Mouse (Mus musculus) adipocyte (in vitro differentiated cells): ENCODE results near the gene Efl1.
"Not testable (repeated sequence)": the region's sequence is repeated elsewhere in the genome, so short reads cannot be mapped to it uniquely, and the experiment has no call there.

Source experiments
- DNase-seq: peaks from one replicate; pipeline ENCODE4 v3.0.0-alpha.2; 2016; ENCODE audit warnings: low spot score

The Efl1 gene

GRCm38 (mm10) chr7:82759091-82759490 is 110.7 kb downstream of the Efl1 start:
- no peak for DNase-seq

DNA sequence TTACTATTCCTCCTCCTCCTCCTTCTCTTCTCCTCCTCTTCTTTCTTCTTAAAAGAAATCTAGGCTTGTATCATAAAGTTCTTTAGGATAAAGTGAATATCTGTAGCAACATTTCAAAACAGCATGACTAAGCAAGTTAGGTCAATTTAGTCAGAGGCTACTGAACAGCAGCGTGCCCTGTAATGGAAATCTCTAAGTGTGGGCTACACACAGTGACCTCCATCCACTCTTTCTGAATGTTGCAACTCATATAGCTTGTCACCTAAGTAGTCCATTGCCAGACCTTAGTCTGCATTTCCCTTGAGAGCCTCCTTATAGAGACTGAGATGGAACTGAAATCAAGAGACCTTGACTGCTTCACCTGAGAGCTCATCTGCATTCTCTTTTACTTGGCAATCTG is 116.5 kb downstream of the Efl1 start:
- no peak for DNase-seq

- DNase-seq, result no peak
Measured at GRCm38 (mm10) chr7:82766623-82767022, 118.2 kb downstream of the Efl1 start.

GRCm38 (mm10) chr7:82770207-82770606 is 121.8 kb downstream of the Efl1 start:
- peak; percentile 21 for DNase-seq

DNA sequence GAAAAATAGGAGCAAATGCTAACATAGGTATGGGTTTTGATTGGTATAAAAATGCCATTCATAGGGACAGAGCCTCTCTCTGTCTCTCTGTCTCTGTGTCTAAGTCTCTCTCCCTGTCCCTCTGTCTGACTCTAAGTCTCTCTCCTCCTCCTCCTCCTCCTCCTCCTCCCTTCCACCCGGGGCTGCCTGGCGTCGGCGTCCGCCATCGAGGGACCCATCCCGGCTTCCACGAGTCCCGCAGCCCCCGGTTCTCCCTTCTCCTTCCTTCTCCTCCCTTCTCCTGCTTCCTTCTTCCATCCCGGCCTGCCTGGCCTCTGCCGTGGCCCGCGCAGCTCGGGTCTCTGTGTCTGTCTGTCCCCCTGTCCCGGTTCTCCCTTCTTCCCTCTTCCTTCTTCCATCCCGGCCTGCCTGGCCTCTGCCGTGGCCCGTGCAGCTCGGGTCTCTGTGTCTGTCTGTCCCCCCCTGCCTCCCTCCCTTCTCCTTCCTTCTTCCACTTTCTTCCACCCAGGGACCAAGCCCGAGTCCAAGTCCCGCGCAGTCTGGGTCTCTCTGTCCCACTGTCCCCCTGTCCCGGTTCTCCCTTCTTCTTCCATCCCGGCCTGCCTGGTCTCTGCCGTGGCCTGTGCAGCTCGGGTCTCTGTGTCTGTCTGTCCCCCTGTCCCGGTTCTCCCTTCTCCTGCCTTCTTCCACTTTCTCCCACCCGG is 122.7 kb downstream of the Efl1 start:
- DNase-seq, result peak; percentile 16

- not testable (repeated sequence) for DNase-seq
Measured at GRCm38 (mm10) chr7:82771661-82772021, 123.2 kb downstream of the Efl1 start.

- DNase-seq, result no peak
Measured at GRCm38 (mm10) chr7:82772481-82772880, 124.1 kb downstream of the Efl1 start.

GRCm38 (mm10) chr7:82773150-82773549 is 124.7 kb downstream of the Efl1 start:
- no peak for DNase-seq

DNA sequence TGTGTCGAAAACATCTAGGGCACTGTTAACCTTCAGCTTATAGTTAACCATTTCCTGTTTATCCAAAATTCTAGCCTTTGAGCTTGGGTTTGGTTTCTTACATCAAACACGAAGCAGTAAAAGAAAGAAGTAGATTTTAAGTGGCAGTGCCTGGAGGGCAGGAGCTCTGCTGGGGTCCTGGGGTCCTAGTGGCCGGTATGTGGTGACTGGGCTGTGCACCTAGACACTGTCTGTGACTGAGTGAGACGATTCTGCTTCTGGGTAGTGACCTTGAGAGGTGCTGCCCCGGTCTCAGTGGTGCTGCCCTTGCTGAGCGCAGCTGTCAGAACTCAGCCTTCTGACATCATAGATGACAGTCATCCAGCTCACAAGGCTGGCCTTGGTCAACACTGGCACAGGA is 125.5 kb downstream of the Efl1 start:
- DNase-seq, result no peak

GRCm38 (mm10) chr7:82775090-82775489 is 126.7 kb downstream of the Efl1 start:
- DNase-seq, result no peak

- DNase-seq, result no peak
Measured at GRCm38 (mm10) chr7:82783071-82783470, 134.7 kb downstream of the Efl1 start.

DNA sequence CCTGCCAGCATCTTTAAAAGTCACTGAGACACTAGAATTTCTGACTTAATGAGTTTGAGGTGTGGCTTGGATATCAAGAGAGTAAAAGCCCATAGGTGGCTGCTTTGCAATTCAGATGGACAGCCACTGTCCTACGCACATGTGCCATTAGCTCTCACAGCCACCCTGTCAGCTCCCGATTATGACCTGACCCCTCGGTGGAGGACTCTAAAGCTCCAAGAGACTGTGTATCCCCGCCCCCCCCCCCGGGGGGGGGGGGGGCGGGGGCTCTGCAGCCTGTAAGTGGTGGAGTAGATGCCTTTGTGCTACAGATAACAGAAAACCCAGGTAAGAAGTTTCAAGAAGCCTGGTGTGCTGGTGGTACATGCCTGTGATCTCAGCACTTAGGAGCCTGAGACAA is 135.3 kb downstream of the Efl1 start:
- DNase-seq, result no peak

GRCm38 (mm10) chr7:82785335-82785934 is 137.0 kb downstream of the Efl1 start:
- no peak for DNase-seq

- DNase-seq, result peak; percentile 83
Measured at GRCm38 (mm10) chr7:82785970-82786647, 137.7 kb downstream of the Efl1 start.

DNA sequence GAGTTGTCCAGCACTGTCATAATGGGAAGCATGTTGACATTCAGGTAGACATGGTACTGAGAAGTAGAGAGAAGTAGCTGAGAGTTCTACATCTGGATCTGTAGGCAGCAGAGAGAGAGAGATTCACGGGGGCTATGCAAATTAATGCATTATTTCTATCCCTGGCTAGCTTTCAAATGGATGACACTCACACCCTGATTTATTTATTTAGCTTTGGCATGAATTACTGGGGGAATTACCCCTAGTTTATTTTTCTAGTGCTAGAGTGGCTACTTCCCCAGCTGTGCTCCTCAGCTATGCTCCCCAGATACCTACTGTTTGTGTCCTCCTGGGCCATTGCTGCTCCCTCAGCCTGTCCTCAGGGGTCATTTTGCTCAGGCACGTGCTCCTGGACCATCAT is 144.2 kb downstream of the Efl1 start:
- no peak for DNase-seq

GRCm38 (mm10) chr7:82793111-82793510 is 144.7 kb downstream of the Efl1 start:
- DNase-seq, result no peak

DNA sequence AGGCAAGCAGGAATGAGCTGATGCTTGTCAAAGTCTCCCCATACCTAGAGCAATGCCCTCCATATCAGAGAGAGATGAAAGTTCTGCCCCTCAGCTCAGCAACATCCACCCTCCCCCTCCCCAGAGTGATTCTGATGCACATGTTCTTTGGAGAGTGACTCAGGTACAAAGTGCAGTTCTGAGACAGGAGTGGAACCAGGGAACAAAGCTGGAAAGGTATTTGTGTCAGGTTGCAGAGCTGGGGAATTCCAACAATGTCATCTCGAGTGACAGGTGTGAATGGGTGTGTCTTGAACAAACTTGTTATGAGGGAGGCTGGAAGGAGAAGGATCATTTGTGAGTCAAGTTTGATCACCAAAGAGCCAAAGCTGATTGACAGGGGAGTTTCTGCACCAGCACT is 146.1 kb downstream of the Efl1 start:
- DNase-seq, result no peak

DNA sequence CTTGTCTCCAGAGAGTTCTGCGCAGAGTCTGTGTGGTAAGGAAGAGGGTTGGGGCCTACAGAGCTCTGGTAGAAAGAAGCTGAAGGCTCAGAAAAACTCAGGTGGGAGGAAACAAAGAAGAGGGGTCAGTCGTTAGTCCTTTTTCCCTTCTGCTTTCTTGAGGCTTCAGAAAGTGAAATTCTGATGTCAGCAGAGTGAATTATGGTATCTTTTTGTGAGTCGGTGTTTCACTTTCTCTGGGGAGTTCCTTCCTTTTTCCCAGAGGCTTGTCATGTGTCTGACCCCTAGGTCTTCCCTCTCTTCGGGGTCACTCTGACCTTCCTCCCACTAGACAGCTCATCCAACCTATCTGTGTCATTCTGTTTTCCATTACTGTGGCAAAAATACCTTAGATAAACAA is 153.8 kb downstream of the Efl1 start:
- DNase-seq, result no peak

DNA sequence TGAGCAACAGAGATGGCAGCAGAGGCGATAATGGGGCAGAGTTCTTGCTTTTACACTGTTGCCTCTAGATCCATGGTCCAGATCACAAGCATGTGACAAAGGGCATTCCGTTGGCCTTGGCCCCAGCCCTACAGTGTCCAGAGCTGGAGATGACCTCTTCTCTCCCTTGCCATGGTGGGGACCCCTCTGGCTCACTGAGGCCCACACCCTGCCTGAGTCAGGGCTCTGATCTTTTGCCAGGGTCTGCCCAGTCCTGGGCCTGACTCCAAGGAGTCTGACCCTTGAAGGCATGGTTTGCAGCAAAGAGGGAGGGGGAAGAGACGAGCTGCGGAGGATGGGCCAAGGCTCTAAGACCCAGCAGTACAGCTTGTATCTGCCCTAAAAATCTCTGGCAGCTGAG is 159.8 kb downstream of the Efl1 start:
- DNase-seq, result no peak

- DNase-seq, result no peak
Measured at GRCm38 (mm10) chr7:82809126-82809525, 160.7 kb downstream of the Efl1 start.

GRCm38 (mm10) chr7:82810799-82811139 is 162.4 kb downstream of the Efl1 start:
- no peak for DNase-seq

DNA sequence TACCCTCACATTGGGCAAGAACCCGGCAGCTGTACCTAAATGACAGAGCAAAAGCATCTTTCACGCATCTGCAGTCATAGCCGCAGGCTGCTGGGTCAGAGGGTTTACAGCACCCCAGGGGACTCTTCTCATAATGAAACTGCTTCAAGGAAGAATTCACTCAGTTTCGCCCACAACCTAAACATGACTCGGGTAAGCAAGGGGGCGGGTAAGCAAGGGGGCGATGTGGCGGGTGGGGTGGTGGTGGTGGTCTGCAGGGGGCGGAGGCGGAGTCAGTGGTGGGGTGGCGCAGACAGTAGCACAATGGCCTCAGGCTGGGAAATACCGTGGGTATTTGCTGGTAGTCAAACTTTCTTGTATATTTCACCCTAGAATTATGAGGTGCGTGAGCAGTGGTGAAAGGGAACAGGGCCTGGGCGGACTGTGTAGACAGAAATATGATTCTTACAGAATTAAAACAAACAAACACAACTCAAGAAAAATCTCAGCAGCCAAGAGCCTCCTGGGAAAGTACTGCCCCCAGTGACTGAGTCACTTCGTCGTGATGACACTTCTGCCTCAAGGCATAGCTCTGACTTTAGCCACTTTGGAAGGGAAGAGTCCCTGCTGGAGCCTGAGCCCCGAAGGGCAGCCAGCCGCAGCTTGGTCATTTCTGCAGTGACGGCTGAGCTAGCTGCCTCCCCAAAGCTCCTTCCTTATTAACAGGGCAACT is 162.9 kb downstream of the Efl1 start:
- DNase-seq, result no peak
